Mouse (Mus musculus) hindbrain, embryonic 14.5 days (tissue): ENCODE measurements around the gene Nr2c2. TPM values are rescaled to one million over a fixed set of nuclear protein-coding genes. Genes with fewer than 3 reads are reported as not detected.

ENCODE experiments used
- ATAC-seq: fragments of 200-750 bp; cut with Nextera tagmentation; 2 replicates; pipeline ENCODE4 v1.8.0; 2017; ENCODE audit warnings: moderate number of reproducible peaks, mild to moderate bottlenecking, moderate TSS enrichment, moderate library complexity; ENCODE audit not compliant: low FRiP score
- DNase-seq: peaks from one replicate; pipeline ENCODE4 v3.0.0-alpha.2; 2015; ENCODE audit warnings: low spot score
- H3K27ac ChIP-seq: fragments of 300-500 bp; sonication (generic); 2 replicates; pipeline ENCODE4 v1.5.1; 2014; ENCODE audit warnings: mild to moderate bottlenecking, moderate library complexity
- H3K27me3 ChIP-seq: fragments of 300-500 bp; sonication (generic); 2 replicates; pipeline ENCODE4 v1.6.1; 2014; ENCODE audit warnings: mild to moderate bottlenecking, low read length, mixed read lengths; ENCODE audit not compliant: control insufficient read depth, insufficient read depth
- H3K36me3 ChIP-seq: fragments of 300-500 bp; sonication (generic); replicated peaks from 2 replicates; pipeline ENCODE4 v1.6.1; 2014; ENCODE audit not compliant: control insufficient read depth, insufficient read depth
- H3K4me1 ChIP-seq: fragments of 300-500 bp; sonication (generic); replicated peaks from 2 replicates; pipeline ENCODE4 v1.6.1; 2014; ENCODE audit warnings: antibody characterized with exemption, low read length, mixed read lengths; ENCODE audit not compliant: control insufficient read depth, insufficient read depth
- H3K4me2 ChIP-seq: fragments of 300-500 bp; sonication (generic); replicated peaks from 2 replicates; pipeline ENCODE4 v1.6.1; 2014; ENCODE audit warnings: mild to moderate bottlenecking, moderate library complexity
- H3K4me3 ChIP-seq: fragments of 300-500 bp; sonication (generic); replicated peaks from 2 replicates; pipeline ENCODE4 v1.5.1; 2014; ENCODE audit warnings: mild to moderate bottlenecking, low read length
- H3K9ac ChIP-seq: fragments of 300-500 bp; sonication (generic); 2 replicates; pipeline ENCODE4 v1.6.1; 2014
- H3K9me3 ChIP-seq: fragments of 300-500 bp; sonication (generic); 2 replicates; pipeline ENCODE4 v1.6.1; 2016; ENCODE audit warnings: low read length; ENCODE audit not compliant: control insufficient read depth
- WGBS: fragments of 180-500 bp; shearing (Covaris S2); extraction: QIAGEN DNeasy Blood & Tissue Kit; methylation state at CpG from one replicate; pipeline ENCODE4 v1.1.7; 2014; 5-methylcytosine and 5-hydroxymethylcytosine counted together
- polyA plus RNA-seq: library from polyadenylated mRNA; unstranded; fragments of >200 nt; fragmentation: Nextera tagmentation; extraction: Ambion mirVana; gene quantifications from 2 replicates; pipeline ENCODE4 v1.2.1, GENCODE M21; 2014

Nr2c2 gene
- polyA plus RNA-seq = 26.9 and 34.9 TPM in 2 replicates

DNA sequence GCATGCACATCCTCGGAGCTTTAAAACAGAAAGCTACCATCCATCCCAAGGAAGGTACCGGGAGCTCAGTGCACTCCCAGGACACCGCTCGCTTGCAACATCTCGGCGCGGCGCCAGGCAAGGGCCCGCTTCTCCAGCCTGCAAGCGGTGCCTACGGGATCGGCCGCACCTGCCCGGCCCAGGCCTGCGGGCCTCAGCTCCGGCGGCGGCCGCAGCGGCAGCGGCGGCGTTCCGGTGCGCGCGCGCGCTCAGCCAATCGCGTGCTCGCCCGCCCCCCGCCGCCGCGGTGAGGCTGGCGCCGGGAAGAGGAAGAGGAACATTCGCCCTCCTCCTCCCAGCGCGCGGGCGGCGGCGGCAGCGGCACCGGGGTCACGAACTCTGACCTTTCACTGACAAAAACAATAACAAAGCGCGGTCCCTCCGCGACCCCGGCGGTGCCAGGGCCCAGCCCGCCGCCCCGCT lies at the start of gene Nr2c2:
TSS of gene Nr2c2 (plus strand) at position 261 of the 462 bp plus-strand sequence.
- Histone ChIP-seq H3K4me1 (peaks cover 30% of the 10 kb centered on the region), H3K9me3 (no peaks in the 10 kb centered on the region), H3K27ac (peak within 1 kb of the TSS; percentile 98), H3K27me3 (no peaks in the 10 kb centered on the region), H3K9ac (peak within 1 kb of the TSS; percentile 98), H3K4me3 (peak within 1 kb of the TSS; percentile 94), H3K4me2 (peak within 1 kb of the TSS; percentile 71), H3K36me3 (no peaks in the 10 kb centered on the region)
- DNase-seq = peak; percentile 83
- WGBS = under 1% methylated on average over 47 of the region's 58 CpGs
- peak; percentile 73 for ATAC-seq

DNA sequence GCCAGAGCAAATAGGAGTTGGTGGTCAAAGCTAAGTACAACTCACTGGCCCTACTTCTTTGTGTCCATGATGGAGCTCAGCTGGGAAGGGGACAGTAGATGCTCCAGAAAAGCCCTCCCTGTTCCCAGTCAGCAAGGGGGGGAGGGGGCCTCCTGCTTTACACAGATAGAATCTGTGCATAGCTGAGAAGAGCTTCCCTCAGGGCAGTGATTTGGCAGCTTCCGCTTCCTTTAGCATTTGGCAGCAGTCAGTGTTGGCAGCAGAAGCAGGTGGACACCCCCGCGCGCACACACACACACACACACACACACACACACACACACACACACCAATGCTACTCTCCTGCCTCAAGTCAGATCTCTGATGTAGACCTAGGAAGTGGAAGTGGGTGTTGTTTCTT lies 49.1 kb upstream of the Nr2c2 start:
- no peaks in the 10 kb centered on the region for H3K27me3 ChIP-seq
- no peak overlapping the region for H3K4me2 ChIP-seq
- ATAC-seq (no peak), DNase-seq (no peak)
- no peak overlapping the region for H3K4me3 ChIP-seq
- no peaks in the 10 kb centered on the region for H3K4me1 ChIP-seq
- WGBS = 75% methylated on average over 4 of the region's 4 CpGs
- no peak overlapping the region for H3K27ac ChIP-seq
- no peaks in the 10 kb centered on the region for H3K36me3 ChIP-seq
- no peaks in the 10 kb centered on the region for H3K9me3 ChIP-seq
- no peak overlapping the region for H3K9ac ChIP-seq

DNA sequence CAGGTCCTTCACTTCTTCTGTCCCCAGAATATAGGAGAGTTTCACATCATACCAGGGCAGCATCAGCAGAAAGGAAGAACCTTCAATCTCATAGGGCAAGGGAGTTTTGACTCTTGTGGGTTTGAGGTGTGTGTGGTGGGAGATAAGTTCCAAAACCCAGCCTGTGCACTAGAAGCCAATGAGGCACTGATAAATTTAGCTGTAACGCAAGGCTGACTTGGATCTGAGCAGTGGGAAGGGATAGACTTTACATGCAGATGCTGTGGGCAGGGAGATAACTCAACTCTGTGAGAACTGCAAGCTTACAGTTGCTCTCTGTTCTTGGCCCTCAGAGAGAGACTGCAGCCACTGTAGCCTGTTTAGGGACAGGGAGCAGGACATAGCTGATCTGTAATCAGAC lies 48.3 kb upstream of the Nr2c2 start:
- Histone ChIP-seq H3K9ac (no peak overlapping the region), H3K4me1 (no peaks in the 10 kb centered on the region), H3K4me3 (no peak overlapping the region), H3K27ac (no peak overlapping the region), H3K9me3 (no peaks in the 10 kb centered on the region), H3K4me2 (no peak overlapping the region), H3K36me3 (no peaks in the 10 kb centered on the region), H3K27me3 (no peaks in the 10 kb centered on the region)
- DNase-seq (no peak), ATAC-seq (no peak)
- 83% methylated on average over 1 of the region's 1 CpGs for WGBS

DNA sequence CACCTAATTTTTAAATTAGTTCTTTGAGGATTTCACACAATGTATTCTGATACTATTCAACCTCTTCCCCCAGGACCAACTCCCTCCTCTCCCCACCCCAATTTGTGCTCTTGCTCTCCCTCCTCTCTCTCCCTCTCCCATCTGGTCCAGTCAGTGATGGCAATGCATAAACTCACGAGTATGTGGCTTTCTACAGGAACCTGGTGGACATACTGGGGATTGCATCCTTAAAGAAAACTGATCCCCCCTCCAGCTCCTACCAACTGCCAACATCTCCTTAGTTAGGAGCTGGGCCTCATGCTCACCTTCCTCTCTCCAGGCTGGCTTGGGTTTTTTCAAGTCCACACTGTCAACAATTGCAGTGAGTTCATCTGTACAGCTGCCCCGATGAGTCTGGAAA lies 33.4 kb upstream of the Nr2c2 start:
- Histone ChIP-seq H3K36me3 (peaks cover 7% of the 10 kb centered on the region; the same call in 1 of the 2 replicates), H3K9me3 (no peaks in the 10 kb centered on the region), H3K4me2 (no peak overlapping the region), H3K4me1 (no peaks in the 10 kb centered on the region), H3K27ac (no peak overlapping the region), H3K4me3 (no peak overlapping the region), H3K9ac (no peak overlapping the region), H3K27me3 (no peaks in the 10 kb centered on the region)
- WGBS = 55% methylated on average over 2 of the region's 2 CpGs
- DNase-seq (no peak), ATAC-seq (no peak)

DNA sequence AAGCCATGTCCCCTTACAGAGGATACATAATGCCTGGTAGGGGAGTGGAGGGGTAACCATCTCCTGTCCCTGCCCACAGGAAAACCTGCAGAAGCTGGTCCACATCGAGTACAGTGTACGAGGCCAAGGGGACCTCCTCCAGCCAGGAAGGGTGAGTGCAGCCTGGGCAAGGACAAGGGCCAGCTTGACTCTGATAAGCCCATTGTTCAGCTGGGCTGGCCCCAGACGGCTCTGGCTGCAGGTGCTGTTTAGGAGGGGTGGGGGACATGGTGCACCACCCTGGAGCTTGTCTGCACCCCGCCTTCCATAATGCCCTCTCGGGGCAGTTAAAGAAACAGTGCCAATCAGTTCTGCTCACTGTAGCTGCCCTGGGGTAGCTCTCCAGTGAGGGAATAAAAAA lies 29.5 kb upstream of the Nr2c2 start:
- no peak overlapping the region for H3K9ac ChIP-seq
- H3K4me2 ChIP-seq = no peak overlapping the region
- H3K36me3 ChIP-seq = no peaks in the 10 kb centered on the region
- no peaks in the 10 kb centered on the region for H3K4me1 ChIP-seq
- WGBS = 49% methylated on average over 5 of the region's 5 CpGs
- H3K27me3 ChIP-seq = no peaks in the 10 kb centered on the region
- H3K9me3 ChIP-seq = no peaks in the 10 kb centered on the region
- ATAC-seq (no peak), DNase-seq (no peak)
- H3K27ac ChIP-seq = no peak overlapping the region
- no peak overlapping the region for H3K4me3 ChIP-seq

DNA sequence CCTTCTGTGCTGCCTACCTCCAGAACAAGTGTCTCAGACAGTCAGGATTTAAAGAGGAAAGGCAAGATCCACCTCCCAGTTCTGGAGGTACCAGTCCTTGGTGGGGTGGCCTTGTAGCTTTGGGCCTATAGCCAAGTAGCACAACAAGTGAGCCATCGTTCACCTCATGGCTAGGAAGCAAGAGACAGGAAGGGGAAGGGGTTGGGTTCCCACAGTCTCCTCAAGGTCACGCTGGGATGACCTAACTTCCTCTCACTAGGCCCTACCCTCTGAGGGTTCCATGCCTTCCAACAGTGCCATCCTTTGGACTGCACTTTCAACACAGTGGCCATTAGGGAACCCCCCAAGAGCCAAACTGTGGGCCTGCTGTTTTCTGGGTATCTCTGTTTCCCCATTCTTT lies 27.7 kb upstream of the Nr2c2 start:
- H3K9me3 ChIP-seq = no peaks in the 10 kb centered on the region
- H3K27ac ChIP-seq = no peak overlapping the region
- ATAC-seq = no peak
- H3K4me3 ChIP-seq = no peak overlapping the region
- H3K27me3 ChIP-seq = no peaks in the 10 kb centered on the region
- H3K9ac ChIP-seq = no peak overlapping the region
- no peak overlapping the region for H3K4me2 ChIP-seq
- H3K4me1 ChIP-seq = no peaks in the 10 kb centered on the region
- WGBS = 84% methylated on average over 2 of the region's 2 CpGs
- DNase-seq = no peak
- no peaks in the 10 kb centered on the region for H3K36me3 ChIP-seq

DNA sequence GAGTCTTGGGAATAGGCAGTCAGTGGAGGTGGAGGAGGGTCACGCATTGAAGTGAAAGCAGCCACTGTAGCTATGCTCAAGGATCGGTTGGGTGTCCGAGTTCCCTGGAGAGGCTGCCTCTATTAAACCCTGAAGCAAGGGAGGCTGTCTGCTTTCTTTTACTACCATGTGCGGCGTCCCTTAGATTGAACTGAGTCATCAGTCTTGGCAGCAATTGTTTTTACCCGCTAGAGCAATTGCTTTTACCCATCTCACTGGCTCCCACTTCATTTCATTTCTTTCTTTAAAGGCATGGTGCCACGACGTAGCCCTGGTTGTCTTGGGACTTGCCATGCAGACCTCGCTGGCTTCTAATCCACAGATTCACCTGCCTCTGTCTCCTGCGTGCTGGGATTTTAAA lies 27.1 kb upstream of the Nr2c2 start:
- H3K36me3 ChIP-seq = no peaks in the 10 kb centered on the region
- H3K4me3 ChIP-seq = no peak overlapping the region
- H3K27ac ChIP-seq = no peak overlapping the region
- no peak for DNase-seq
- WGBS = 62% methylated on average over 10 of the region's 10 CpGs
- no peaks in the 10 kb centered on the region for H3K4me1 ChIP-seq
- H3K4me2 ChIP-seq = no peak overlapping the region
- H3K9me3 ChIP-seq = no peaks in the 10 kb centered on the region
- no peak overlapping the region for H3K9ac ChIP-seq
- H3K27me3 ChIP-seq = no peaks in the 10 kb centered on the region
- no peak for ATAC-seq

DNA sequence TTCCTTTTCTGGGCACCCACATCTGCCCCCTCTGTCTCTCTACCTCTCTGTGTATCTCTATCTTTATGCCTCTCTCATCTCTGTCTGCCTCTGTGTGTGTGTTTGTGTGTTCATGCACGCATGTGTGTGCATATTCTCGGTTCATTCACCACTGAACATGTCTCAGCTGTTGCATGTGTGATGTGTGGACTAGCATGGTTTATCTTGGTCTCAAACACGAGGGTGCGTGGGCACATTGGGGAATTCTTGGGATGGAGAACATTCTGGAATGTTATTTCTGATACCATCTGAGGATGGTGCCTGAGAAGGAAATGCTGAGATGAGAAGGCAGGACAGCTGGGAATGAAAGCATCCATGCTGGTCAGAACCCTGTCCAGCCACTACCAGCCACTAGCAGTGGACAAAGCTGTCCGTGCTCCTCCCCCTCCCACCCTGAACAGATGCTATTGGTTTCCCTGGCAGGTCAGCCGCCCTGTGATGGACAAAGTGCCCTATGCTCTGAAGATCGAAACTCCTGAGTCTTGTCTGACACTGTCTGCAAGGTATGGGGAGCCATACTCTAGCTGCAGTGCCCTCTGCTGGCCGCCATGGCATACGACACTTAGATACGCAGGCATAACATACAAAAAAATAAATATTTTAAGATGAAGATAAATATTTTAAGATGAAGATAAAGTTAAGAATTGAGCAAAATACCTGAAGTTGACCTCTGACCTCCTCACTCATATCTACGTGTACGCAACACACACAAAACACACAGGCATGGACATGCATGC lies 25.3 kb upstream of the Nr2c2 start:
- 59% methylated on average over 12 of the region's 12 CpGs for WGBS
- no peaks in the 10 kb centered on the region for H3K27me3 ChIP-seq
- H3K27ac ChIP-seq = no peak overlapping the region
- no peak for ATAC-seq
- no peaks in the 10 kb centered on the region for H3K36me3 ChIP-seq
- H3K4me1 ChIP-seq = no peaks in the 10 kb centered on the region
- H3K4me2 ChIP-seq = no peak overlapping the region
- peak; percentile 69 for DNase-seq
- no peak overlapping the region for H3K9ac ChIP-seq
- H3K9me3 ChIP-seq = no peaks in the 10 kb centered on the region
- no peak overlapping the region for H3K4me3 ChIP-seq

DNA sequence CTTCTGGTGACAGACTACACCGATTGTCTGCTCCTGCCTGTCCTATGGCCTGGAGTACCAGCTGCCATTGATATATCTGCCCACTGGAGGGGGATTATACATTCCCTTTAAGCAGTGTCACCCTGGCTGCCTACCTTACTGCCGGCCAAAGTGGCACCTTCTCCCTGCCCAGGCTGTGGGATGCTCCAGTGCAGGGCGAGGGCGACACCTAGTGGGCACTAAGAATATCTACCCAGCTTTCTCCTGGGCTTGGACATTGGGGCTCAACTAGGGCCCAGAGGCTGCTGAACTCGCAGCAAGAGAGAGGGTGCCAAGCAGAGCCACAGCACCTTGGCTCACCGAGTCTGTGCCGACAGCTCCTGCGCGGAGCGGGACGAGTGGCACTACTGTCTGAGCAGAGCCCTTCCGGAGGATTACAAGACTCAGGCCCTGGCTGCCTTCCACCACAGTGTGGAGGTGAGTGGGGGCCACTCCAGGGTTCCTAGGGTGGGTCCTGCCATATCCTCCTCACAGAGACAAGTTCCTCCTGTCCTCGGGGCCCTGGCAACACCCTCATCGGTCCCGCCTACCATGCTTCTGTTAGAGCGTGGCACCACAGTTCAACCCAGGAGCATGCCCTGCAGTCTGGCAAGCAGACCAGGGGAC lies 23.9 kb upstream of the Nr2c2 start:
- ATAC-seq (peak; percentile 82), DNase-seq (peak; percentile 86)
- Histone ChIP-seq H3K27ac (no peak overlapping the region), H3K36me3 (no peaks in the 10 kb centered on the region), H3K27me3 (no peaks in the 10 kb centered on the region), H3K9ac (no peak overlapping the region), H3K4me3 (no peak overlapping the region), H3K9me3 (no peaks in the 10 kb centered on the region), H3K4me1 (no peaks in the 10 kb centered on the region), H3K4me2 (no peak overlapping the region)
- WGBS = 35% methylated on average over 16 of the region's 16 CpGs
